Mouse (Mus musculus): ENCODE measurements around the gene Snap47. TPM values are rescaled to one million over a fixed set of nuclear protein-coding genes. Genes with fewer than 3 reads are reported as not detected.

Gene Snap47
- polyA plus RNA-seq (2011; ENCODE audit: insufficient read depth, insufficient read length, low replicate concordance, missing spikeins) = 3.8 and 14.4 TPM in 2 replicates

- Histone ChIP-seq H3K4me1 (ENCODE audit: control insufficient read depth, insufficient read depth, low read length) (peaks cover 2% of the 10 kb centered on the region; the same call in 1 of the 2 replicates), H3K4me3 (replicated peaks; ENCODE audit: control insufficient read depth, low read depth, low read length) (peak within 1 kb of the TSS; percentile 78), H3K27ac (ENCODE audit: control insufficient read depth, insufficient read depth, low read depth, low read length, poor library complexity) (no peak within 1 kb of the TSS)
- no peak for TF ChIP-seq CTCF (IDR thresholded peaks at IDR 0.05; ENCODE audit: control insufficient read depth, insufficient read depth, low read length)
- TF ChIP-seq POLR2A (IDR thresholded peaks at IDR 0.05; ENCODE audit: borderline replicate concordance, control insufficient read depth, low read depth, low read length) = no peak
- WGBS = 80% methylated on average over 4 of the region's 4 CpGs
These were observed at the start of gene Snap47 for GRCm38 (mm10) chr11:59451086-59451485. Gene Snap47, minus strand, starts transcription at chr11:59451186.

GRCm38 (mm10) chr11:59497747-59498146, 46.8 kb upstream of the Snap47 start:
- H3K4me1 ChIP-seq (ENCODE audit: control insufficient read depth, insufficient read depth, low read length) = no peaks in the 10 kb centered on the region; the same call in 1 of the 2 replicates
- TF ChIP-seq POLR2A (IDR thresholded peaks at IDR 0.05; ENCODE audit: borderline replicate concordance, control insufficient read depth, low read depth, low read length) = no peak
- no peak for TF ChIP-seq CTCF (IDR thresholded peaks at IDR 0.05; ENCODE audit: control insufficient read depth, insufficient read depth, low read length)
- H3K27ac ChIP-seq (ENCODE audit: control insufficient read depth, insufficient read depth, low read depth, low read length, poor library complexity) = no peak overlapping the region
- no peak overlapping the region for H3K4me3 ChIP-seq (replicated peaks; ENCODE audit: control insufficient read depth, low read depth, low read length)
- WGBS = 89% methylated on average over 7 of the region's 7 CpGs

- no peak overlapping the region for H3K4me3 ChIP-seq (replicated peaks; ENCODE audit: control insufficient read depth, low read depth, low read length)
- 59% methylated on average over 6 of the region's 6 CpGs for WGBS
- no peaks in the 10 kb centered on the region; the same call in 1 of the 2 replicates for H3K4me1 ChIP-seq (ENCODE audit: control insufficient read depth, insufficient read depth, low read length)
- no peak for TF ChIP-seq CTCF (IDR thresholded peaks at IDR 0.05; ENCODE audit: control insufficient read depth, insufficient read depth, low read length)
- no peak overlapping the region for H3K27ac ChIP-seq (ENCODE audit: control insufficient read depth, insufficient read depth, low read depth, low read length, poor library complexity)
These were observed 45.8 kb upstream of the Snap47 start for GRCm38 (mm10) chr11:59496672-59497310.

- Histone ChIP-seq H3K4me3 (replicated peaks; ENCODE audit: control insufficient read depth, low read depth, low read length) (no peak overlapping the region), H3K4me1 (ENCODE audit: control insufficient read depth, insufficient read depth, low read length) (no peaks in the 10 kb centered on the region), H3K27ac (ENCODE audit: control insufficient read depth, insufficient read depth, low read depth, low read length, poor library complexity) (no peak overlapping the region)
- no peak for TF ChIP-seq CTCF (IDR thresholded peaks at IDR 0.05; ENCODE audit: control insufficient read depth, insufficient read depth, low read length)
- TF ChIP-seq POLR2A (IDR thresholded peaks at IDR 0.05; ENCODE audit: borderline replicate concordance, control insufficient read depth, low read depth, low read length) = no peak
- WGBS = 82% methylated on average over 8 of the region's 8 CpGs
These were observed 35.2 kb upstream of the Snap47 start for GRCm38 (mm10) chr11:59486222-59486621.

- Histone ChIP-seq H3K4me3 (replicated peaks; ENCODE audit: control insufficient read depth, low read depth, low read length) (no peak overlapping the region), H3K27ac (ENCODE audit: control insufficient read depth, insufficient read depth, low read depth, low read length, poor library complexity) (no peak overlapping the region), H3K4me1 (ENCODE audit: control insufficient read depth, insufficient read depth, low read length) (no peaks in the 10 kb centered on the region)
- 72% methylated on average over 2 of the region's 2 CpGs for WGBS
- TF ChIP-seq CTCF (IDR thresholded peaks at IDR 0.05; ENCODE audit: control insufficient read depth, insufficient read depth, low read length) (no peak), POLR2A (IDR thresholded peaks at IDR 0.05; ENCODE audit: borderline replicate concordance, control insufficient read depth, low read depth, low read length) (no peak)
These were observed 34.7 kb upstream of the Snap47 start for GRCm38 (mm10) chr11:59485641-59486040.

- WGBS = 6% methylated on average over 2 of the region's 2 CpGs
- Histone ChIP-seq H3K27ac (ENCODE audit: control insufficient read depth, insufficient read depth, low read depth, low read length, poor library complexity) (no peak overlapping the region), H3K4me1 (ENCODE audit: control insufficient read depth, insufficient read depth, low read length) (no peaks in the 10 kb centered on the region), H3K4me3 (replicated peaks; ENCODE audit: control insufficient read depth, low read depth, low read length) (no peak overlapping the region)
- TF ChIP-seq CTCF (IDR thresholded peaks at IDR 0.05; ENCODE audit: control insufficient read depth, insufficient read depth, low read length) (no peak), POLR2A (IDR thresholded peaks at IDR 0.05; ENCODE audit: borderline replicate concordance, control insufficient read depth, low read depth, low read length) (no peak)
These were observed 32.2 kb upstream of the Snap47 start for GRCm38 (mm10) chr11:59483212-59483611.

- 59% methylated on average over 6 of the region's 6 CpGs for WGBS
- H3K27ac ChIP-seq (ENCODE audit: control insufficient read depth, insufficient read depth, low read depth, low read length, poor library complexity) = no peak overlapping the region
- TF ChIP-seq CTCF (IDR thresholded peaks at IDR 0.05; ENCODE audit: control insufficient read depth, insufficient read depth, low read length) (no peak), POLR2A (IDR thresholded peaks at IDR 0.05; ENCODE audit: borderline replicate concordance, control insufficient read depth, low read depth, low read length) (no peak)
- H3K4me1 ChIP-seq (ENCODE audit: control insufficient read depth, insufficient read depth, low read length) = no peaks in the 10 kb centered on the region
- H3K4me3 ChIP-seq (replicated peaks; ENCODE audit: control insufficient read depth, low read depth, low read length) = no peak overlapping the region
These were observed 26.3 kb upstream of the Snap47 start for GRCm38 (mm10) chr11:59477240-59477639.

- Histone ChIP-seq H3K4me1 (ENCODE audit: control insufficient read depth, insufficient read depth, low read length) (no peaks in the 10 kb centered on the region), H3K4me3 (replicated peaks; ENCODE audit: control insufficient read depth, low read depth, low read length) (peak within 1 kb of the TSS; percentile 95), H3K27ac (ENCODE audit: control insufficient read depth, insufficient read depth, low read depth, low read length, poor library complexity) (no peak within 1 kb of the TSS)
- TF ChIP-seq POLR2A (IDR thresholded peaks at IDR 0.05; ENCODE audit: borderline replicate concordance, control insufficient read depth, low read depth, low read length) (peak; percentile 33; the same call in 1 of the 2 replicates), CTCF (IDR thresholded peaks at IDR 0.05; ENCODE audit: control insufficient read depth, insufficient read depth, low read length) (no peak)
- under 1% methylated on average over 19 of the region's 19 CpGs for WGBS
These were observed 21.3 kb upstream of the Snap47 start, which contains the start of gene Zfp867 for GRCm38 (mm10) chr11:59472326-59472677. Gene Zfp867, minus strand, starts transcription at chr11:59472474.
